Mouse (Mus musculus) heart, postnatal 0 days (tissue): ENCODE results near the gene Rnf208. TPM values are rescaled to one million over a fixed set of nuclear protein-coding genes. Genes with fewer than 3 reads are reported as not detected.

ENCODE experiments used
- ATAC-seq: fragments of 200-750 bp; cut with Nextera tagmentation; 2 replicates; pipeline ENCODE4 v1.8.0; 2017; ENCODE audit warnings: low read depth, moderate number of reproducible peaks, moderate library complexity; ENCODE audit not compliant: insufficient read depth
- DNase-seq: peaks from one replicate; pipeline ENCODE4 v3.0.0-alpha.2; 2016; ENCODE audit warnings: low spot score
- H3K27ac ChIP-seq: fragments of 300-500 bp; sonication (generic); 2 replicates; pipeline ENCODE4 v1.5.1; 2014; ENCODE audit warnings: low read depth, mild to moderate bottlenecking
- H3K27me3 ChIP-seq: fragments of 300-500 bp; sonication (generic); 2 replicates; pipeline ENCODE4 v1.6.1; 2014; ENCODE audit warnings: low read length, mixed read lengths; ENCODE audit not compliant: control insufficient read depth, insufficient read depth
- H3K36me3 ChIP-seq: fragments of 300-500 bp; sonication (generic); replicated peaks from 2 replicates; pipeline ENCODE4 v1.6.1; 2014; ENCODE audit warnings: low read length, mixed read lengths; ENCODE audit not compliant: control insufficient read depth, insufficient read depth
- H3K4me1 ChIP-seq: fragments of 300-500 bp; sonication (generic); 2 replicates; pipeline ENCODE4 v1.6.1; 2014; ENCODE audit warnings: antibody characterized with exemption; ENCODE audit not compliant: control insufficient read depth, insufficient read depth
- H3K4me2 ChIP-seq: fragments of 300-500 bp; sonication (generic); 2 replicates; pipeline ENCODE4 v1.6.1; 2014; ENCODE audit warnings: low read depth, mild to moderate bottlenecking, low read length, moderate library complexity
- H3K4me3 ChIP-seq: fragments of 300-500 bp; sonication (generic); 2 replicates; pipeline ENCODE4 v1.5.1; 2014; ENCODE audit warnings: low read depth, low read length
- H3K9ac ChIP-seq: fragments of 300-500 bp; sonication (generic); replicated peaks from 2 replicates; pipeline ENCODE4 v1.6.1; 2014; ENCODE audit warnings: low read depth, low read length, mixed read lengths
- H3K9me3 ChIP-seq: fragments of 300-500 bp; sonication (generic); replicated peaks from 2 replicates; pipeline ENCODE4 v1.6.1; 2016; ENCODE audit warnings: low read length; ENCODE audit not compliant: control insufficient read depth
- CTCF ChIP-seq: IDR thresholded peaks from 2 replicates; pipeline ENCODE4 v1.5.1; 2016; ENCODE audit warnings: antibody characterized with exemption, control low read depth, low read depth
- EP300 ChIP-seq: IDR thresholded peaks from 2 replicates; pipeline ENCODE4 v1.6.1; 2016; ENCODE audit warnings: antibody characterized with exemption, low read depth
- WGBS: fragments of 180-500 bp; shearing (Covaris S2); extraction: QIAGEN DNeasy Blood & Tissue Kit; methylation state at CpG from one replicate; pipeline ENCODE4 v1.1.7; 2014; 5-methylcytosine and 5-hydroxymethylcytosine counted together
- polyA plus RNA-seq: library from polyadenylated mRNA; unstranded; fragments of >200 nt; fragmentation: Nextera tagmentation; extraction: Ambion mirVana; gene quantifications from 2 replicates; pipeline ENCODE4 v1.2.1, GENCODE M21; 2015
- total RNA-seq: library from RNA; depleted of rRNA; stranded (reverse); fragments of >200 nt; gene quantifications from 2 replicates; pipeline ENCODE4 v1.2.3, GENCODE M21; 2014; ENCODE audit warnings: low replicate concordance

Gene Rnf208
- total and polyA plus RNA-seq, 2 experiments from 2014 or later: 0.92 to 2.4 TPM

DNA sequence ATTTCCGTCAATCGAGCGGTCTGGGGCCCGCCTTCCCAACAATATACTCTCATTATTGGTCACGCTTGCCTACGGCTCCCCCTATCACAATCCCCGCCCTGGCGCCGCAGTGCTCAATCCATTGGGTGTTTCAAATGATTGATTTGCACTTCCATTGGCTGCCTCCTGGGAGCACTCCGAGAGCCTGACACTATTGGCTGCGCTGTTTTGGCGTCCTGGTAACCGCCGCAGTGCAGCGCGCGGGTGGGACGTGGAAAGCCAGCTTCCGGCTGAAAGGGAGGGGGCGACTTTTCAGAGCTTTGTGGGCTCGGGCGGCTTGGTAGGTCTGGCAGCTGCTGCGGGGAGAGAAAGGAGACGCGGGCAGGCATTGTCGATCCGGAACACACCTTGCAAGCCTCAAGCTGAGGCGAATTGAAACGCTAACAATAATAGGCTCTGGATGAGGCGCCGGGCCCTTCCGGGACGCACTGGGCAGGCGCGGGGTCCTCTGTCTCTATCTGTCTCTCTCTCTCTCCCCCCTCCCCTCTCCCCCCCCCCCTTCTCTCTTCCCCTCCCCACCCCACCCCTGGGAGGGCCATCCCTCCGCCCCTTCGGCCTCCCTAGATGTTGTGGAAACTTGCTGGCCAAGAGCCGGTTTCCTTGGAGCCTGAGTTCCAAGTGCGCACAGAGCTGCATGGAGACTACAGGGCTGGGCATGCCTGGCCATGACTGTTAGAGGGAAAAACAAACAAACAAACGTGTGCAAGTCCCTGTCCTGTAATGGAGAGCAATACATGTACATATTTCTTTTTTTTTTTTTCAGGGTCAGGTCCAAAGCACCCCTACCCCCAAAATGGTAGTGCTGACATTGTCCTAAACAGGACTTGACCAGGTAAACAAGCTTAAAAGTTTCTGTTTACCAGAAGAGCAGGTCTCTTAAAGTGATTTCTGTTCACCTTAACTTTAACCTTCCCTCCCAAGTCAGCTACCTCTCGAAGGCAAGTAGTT is 17.0 kb upstream of the Rnf208 start:
- DNase-seq: peak; percentile 100
- ATAC-seq: peak; percentile 90
- Histone ChIP-seq H3K9me3 (no peaks in the 10 kb centered on the region), H3K4me2 (peak overlapping the region; percentile 61), H3K9ac (peak overlapping the region; percentile 63), H3K4me3 (peak overlapping the region; percentile 78), H3K27me3 (no peaks in the 10 kb centered on the region), H3K27ac (peak overlapping the region; percentile 95), H3K4me1 (peaks cover 22% of the 10 kb centered on the region), H3K36me3 (peaks cover 11% of the 10 kb centered on the region)
- 2% methylated on average over 41 of the region's 41 CpGs for WGBS
- TF ChIP-seq CTCF: no peak
- peak; percentile 11; the same call in 1 of the 2 replicates for TF ChIP-seq EP300

- H3K9ac ChIP-seq: no peak overlapping the region
- peaks cover 11% of the 10 kb centered on the region for H3K36me3 ChIP-seq
- H3K4me2 ChIP-seq: peak overlapping the region; percentile 61
- H3K4me1 ChIP-seq: peaks cover 22% of the 10 kb centered on the region
- H3K4me3 ChIP-seq: no peak overlapping the region
- H3K27ac ChIP-seq: peak overlapping the region; percentile 95
- WGBS: 75% methylated on average over 8 of the region's 8 CpGs
- ATAC-seq (no peak), DNase-seq (no peak)
- no peaks in the 10 kb centered on the region for H3K9me3 ChIP-seq
- TF ChIP-seq EP300 (no peak), CTCF (no peak)
- H3K27me3 ChIP-seq: 0 out of 2 replicates have a peak, but pooled peaks cover 4% of the 10 kb centered on the region
Observed at GRCm38 (mm10) chr2:25225811-25226379, 16.2 kb upstream of the Rnf208 start.

GRCm38 (mm10) chr2:25226864-25227263 is 15.2 kb upstream of the Rnf208 start:
- Histone ChIP-seq H3K27ac (no peak overlapping the region), H3K4me3 (no peak overlapping the region), H3K4me1 (peaks cover 22% of the 10 kb centered on the region), H3K9ac (no peak overlapping the region), H3K4me2 (no peak overlapping the region), H3K27me3 (0 out of 2 replicates have a peak, but pooled peaks cover 5% of the 10 kb centered on the region), H3K9me3 (no peaks in the 10 kb centered on the region), H3K36me3 (peaks cover 1% of the 10 kb centered on the region)
- ATAC-seq (no peak), DNase-seq (no peak)
- WGBS: 86% methylated on average over 5 of the region's 5 CpGs
- TF ChIP-seq CTCF (no peak), EP300 (no peak)

GRCm38 (mm10) chr2:25227406-25227805 is 14.6 kb upstream of the Rnf208 start:
- TF ChIP-seq EP300 (no peak), CTCF (no peak)
- WGBS: 82% methylated on average over 4 of the region's 4 CpGs
- no peaks in the 10 kb centered on the region for H3K9me3 ChIP-seq

DNA sequence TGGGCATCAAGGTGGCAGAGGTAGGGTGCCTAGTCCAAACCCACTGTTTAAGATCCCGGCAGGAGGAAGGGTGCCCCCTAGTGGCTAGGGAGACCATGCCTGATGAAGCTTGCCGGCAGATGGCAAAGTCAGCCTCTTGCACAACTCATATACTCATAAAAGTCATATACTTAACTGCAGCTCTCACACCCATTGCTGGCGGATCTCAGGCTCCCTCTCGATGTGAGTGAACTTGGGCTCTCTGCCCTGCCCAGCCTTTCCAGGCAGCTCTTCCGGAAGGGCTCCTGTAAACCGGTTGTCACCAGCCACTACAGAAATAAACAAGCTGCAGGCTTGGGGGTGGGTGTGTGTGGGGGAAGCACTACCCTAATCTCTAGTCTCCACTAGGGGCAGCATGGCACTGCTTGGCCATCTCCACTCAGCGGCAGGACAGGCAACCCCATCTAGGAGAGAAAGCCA is 13.6 kb upstream of the Rnf208 start:
- H3K4me1 ChIP-seq: peaks cover 17% of the 10 kb centered on the region
- peak overlapping the region; percentile 53 for H3K4me2 ChIP-seq
- H3K27ac ChIP-seq: peak overlapping the region; percentile 85
- DNase-seq (peak; percentile 93), ATAC-seq (peak; percentile 31)
- 1% methylated on average over 7 of the region's 7 CpGs for WGBS
- peak overlapping the region; percentile 4; the same call in 1 of the 2 replicates for H3K9ac ChIP-seq
- H3K4me3 ChIP-seq: peak overlapping the region; percentile 27
- H3K27me3 ChIP-seq: 0 out of 2 replicates have a peak, but pooled peaks cover 5% of the 10 kb centered on the region
- H3K36me3 ChIP-seq: no peaks in the 10 kb centered on the region
- TF ChIP-seq EP300 (peak; percentile 65; the same call in 1 of the 2 replicates), CTCF (peak; percentile 85)
- H3K9me3 ChIP-seq: no peaks in the 10 kb centered on the region

More at GRCm38 (mm10) chr2:25227406-25227805, 14.6 kb upstream of the Rnf208 start:
- Histone ChIP-seq H3K9ac (no peak overlapping the region), H3K4me3 (no peak overlapping the region), H3K27ac (no peak overlapping the region), H3K36me3 (no peaks in the 10 kb centered on the region), H3K4me2 (no peak overlapping the region), H3K4me1 (peaks cover 22% of the 10 kb centered on the region), H3K27me3 (0 out of 2 replicates have a peak, but pooled peaks cover 5% of the 10 kb centered on the region)
- ATAC-seq (no peak), DNase-seq (no peak)
